Mouse (Mus musculus): ENCODE measurements around the gene Daam2. TPM values are rescaled to one million over a fixed set of nuclear protein-coding genes. Genes with fewer than 3 reads are reported as not detected.

The Daam2 gene
- polyA plus RNA-seq, 1 experiment from 2014 or later: 7.0 TPM

GRCm38 (mm10) chr17:49564489-49564888, 346 bp upstream of the Daam2 start:
- Histone ChIP-seq H3K9me3 (replicated peaks; ENCODE audit: control insufficient read depth, low read length) (no peaks in the 10 kb centered on the region), H3K4me1 (ENCODE audit: control insufficient read depth, insufficient read depth, low read length) (no peaks in the 10 kb centered on the region; the same call in 1 of the 2 replicates), H3K36me3 (replicated peaks; ENCODE audit: control insufficient read depth, insufficient read depth, low read depth, low read length) (no peaks in the 10 kb centered on the region), H3K27ac (replicated peaks; ENCODE audit: low read depth, low read length) (peak overlapping the region; percentile 77; the same call in 1 of the 2 replicates), H3K4me3 (ENCODE audit: low read depth, low read length) (peak overlapping the region; percentile 54), H3K4me2 (ENCODE audit: low read depth, low read length) (peak overlapping the region; percentile 47), H3K27me3 (ENCODE audit: control insufficient read depth, insufficient read depth, low read length) (no peaks in the 10 kb centered on the region), H3K9ac (replicated peaks; ENCODE audit: low read length) (peak overlapping the region; percentile 78)
- WGBS: 33% methylated on average over 3 of the region's 3 CpGs
- ATAC-seq (replicated peaks; ENCODE audit: insufficient number of reproducible peaks, low FRiP score, low TSS enrichment, low read depth) (peak; percentile 19; the same call in 1 of the 2 replicates), DNase-seq (ENCODE audit: low spot score) (no peak)

- Histone ChIP-seq H3K4me3 (ENCODE audit: low read depth, low read length) (peak overlapping the region; percentile 54), H3K27me3 (ENCODE audit: control insufficient read depth, insufficient read depth, low read length) (no peaks in the 10 kb centered on the region), H3K9me3 (replicated peaks; ENCODE audit: control insufficient read depth, low read length) (no peaks in the 10 kb centered on the region), H3K4me1 (ENCODE audit: control insufficient read depth, insufficient read depth, low read length) (no peaks in the 10 kb centered on the region; the same call in 1 of the 2 replicates), H3K9ac (replicated peaks; ENCODE audit: low read length) (peak overlapping the region; percentile 78), H3K27ac (replicated peaks; ENCODE audit: low read depth, low read length) (peak overlapping the region; percentile 77), H3K36me3 (replicated peaks; ENCODE audit: control insufficient read depth, insufficient read depth, low read depth, low read length) (no peaks in the 10 kb centered on the region), H3K4me2 (ENCODE audit: low read depth, low read length) (peak overlapping the region; percentile 47)
- ATAC-seq (replicated peaks; ENCODE audit: insufficient number of reproducible peaks, low FRiP score, low TSS enrichment, low read depth): 0 out of 2 replicates have a peak, but pooled peaks have one; percentile 20
- no peak for DNase-seq (ENCODE audit: low spot score)
- 19% methylated on average over 4 of the region's 4 CpGs for WGBS
Measured at GRCm38 (mm10) chr17:49563416-49563780, 745 bp downstream of the Daam2 start.

DNA sequence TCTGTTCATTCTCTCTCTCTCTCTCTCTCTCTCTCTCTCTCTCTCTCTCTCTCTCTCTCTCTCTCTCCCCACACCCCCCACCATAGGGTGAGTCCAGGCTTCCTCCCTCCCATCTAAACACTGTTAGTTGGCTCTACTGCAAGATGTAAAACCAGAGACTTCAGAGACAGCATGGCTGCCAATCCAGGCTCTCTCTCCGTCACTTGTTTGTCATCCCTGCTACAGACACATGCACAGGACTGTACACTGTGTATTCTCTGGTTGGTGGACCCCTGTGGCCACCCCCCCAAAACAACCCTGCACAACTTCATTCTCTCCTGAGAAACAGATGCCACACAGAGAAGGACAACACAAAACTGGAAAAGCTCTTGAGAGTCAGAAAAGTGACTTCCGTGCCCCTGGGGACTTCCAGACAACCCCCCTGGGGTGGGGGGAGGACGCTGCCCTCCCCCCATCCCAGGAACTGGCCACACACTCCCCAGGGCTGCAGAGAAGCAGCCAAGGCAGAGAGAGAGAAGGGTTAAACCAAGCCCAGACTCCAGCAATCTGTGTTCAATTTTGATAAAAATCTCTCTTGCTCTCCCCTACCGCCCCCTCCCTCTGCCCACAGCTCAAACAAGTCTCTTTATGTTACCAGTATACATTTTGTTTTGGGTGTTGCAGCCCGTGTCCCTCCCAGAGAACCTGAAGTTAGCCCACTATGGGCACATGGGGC, 1.3 kb downstream of the Daam2 start:
- peak overlapping the region; percentile 47 for H3K4me2 ChIP-seq (ENCODE audit: low read depth, low read length)
- peak overlapping the region; percentile 54 for H3K4me3 ChIP-seq (ENCODE audit: low read depth, low read length)
- DNase-seq (ENCODE audit: low spot score) (peak; percentile 74), ATAC-seq (replicated peaks; ENCODE audit: insufficient number of reproducible peaks, low FRiP score, low TSS enrichment, low read depth) (0 out of 2 replicates have a peak, but pooled peaks have one; percentile 15)
- no peaks in the 10 kb centered on the region; the same call in 1 of the 2 replicates for H3K4me1 ChIP-seq (ENCODE audit: control insufficient read depth, insufficient read depth, low read length)
- 16% methylated on average over 5 of the region's 5 CpGs for WGBS
- H3K27me3 ChIP-seq (ENCODE audit: control insufficient read depth, insufficient read depth, low read length): no peaks in the 10 kb centered on the region
- no peaks in the 10 kb centered on the region for H3K9me3 ChIP-seq (replicated peaks; ENCODE audit: control insufficient read depth, low read length)
- peak overlapping the region; percentile 78 for H3K9ac ChIP-seq (replicated peaks; ENCODE audit: low read length)
- no peaks in the 10 kb centered on the region for H3K36me3 ChIP-seq (replicated peaks; ENCODE audit: control insufficient read depth, insufficient read depth, low read depth, low read length)
- peak overlapping the region; percentile 79 for H3K27ac ChIP-seq (replicated peaks; ENCODE audit: low read depth, low read length)

DNA sequence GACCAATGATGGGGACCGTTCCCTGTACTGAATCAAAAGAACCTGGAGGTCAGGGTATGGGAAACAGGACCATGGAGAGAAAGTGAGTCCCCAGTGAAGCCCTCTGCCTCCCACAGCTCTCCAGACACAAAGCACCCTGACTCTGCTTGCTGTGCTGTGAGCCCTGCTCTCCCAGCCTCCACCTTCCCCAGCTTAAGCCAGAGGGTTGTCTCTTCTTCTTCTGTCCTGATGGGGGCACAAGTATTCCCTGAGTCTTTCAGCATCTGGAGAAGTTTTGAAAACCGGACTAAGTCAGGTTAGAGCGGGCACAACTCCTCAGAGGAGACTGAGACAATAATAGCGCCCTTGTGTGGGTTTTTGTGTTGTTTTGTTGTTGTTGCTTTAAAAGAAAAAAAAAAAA, 2.2 kb downstream of the Daam2 start:
- Histone ChIP-seq H3K27me3 (ENCODE audit: control insufficient read depth, insufficient read depth, low read length) (no peaks in the 10 kb centered on the region), H3K9ac (replicated peaks; ENCODE audit: low read length) (no peak overlapping the region), H3K4me2 (ENCODE audit: low read depth, low read length) (peak overlapping the region; percentile 47), H3K4me3 (ENCODE audit: low read depth, low read length) (peak overlapping the region; percentile 54; the same call in 1 of the 2 replicates), H3K4me1 (ENCODE audit: control insufficient read depth, insufficient read depth, low read length) (no peaks in the 10 kb centered on the region; the same call in 1 of the 2 replicates), H3K27ac (replicated peaks; ENCODE audit: low read depth, low read length) (no peak overlapping the region), H3K36me3 (replicated peaks; ENCODE audit: control insufficient read depth, insufficient read depth, low read depth, low read length) (no peaks in the 10 kb centered on the region), H3K9me3 (replicated peaks; ENCODE audit: control insufficient read depth, low read length) (no peaks in the 10 kb centered on the region)
- 46% methylated on average over 4 of the region's 4 CpGs for WGBS
- no peak for ATAC-seq (replicated peaks; ENCODE audit: insufficient number of reproducible peaks, low FRiP score, low TSS enrichment, low read depth)
- DNase-seq (ENCODE audit: low spot score): peak; percentile 58

- H3K4me2 ChIP-seq (ENCODE audit: low read depth, low read length): no peak overlapping the region
- H3K27me3 ChIP-seq (ENCODE audit: control insufficient read depth, insufficient read depth, low read length): no peaks in the 10 kb centered on the region
- H3K4me1 ChIP-seq (ENCODE audit: control insufficient read depth, insufficient read depth, low read length): no peaks in the 10 kb centered on the region; the same call in 1 of the 2 replicates
- no peak overlapping the region for H3K4me3 ChIP-seq (ENCODE audit: low read depth, low read length)
- H3K9me3 ChIP-seq (replicated peaks; ENCODE audit: control insufficient read depth, low read length): no peaks in the 10 kb centered on the region
- no peak overlapping the region for H3K27ac ChIP-seq (replicated peaks; ENCODE audit: low read depth, low read length)
- 47% methylated on average over 5 of the region's 5 CpGs for WGBS
- ATAC-seq (replicated peaks; ENCODE audit: insufficient number of reproducible peaks, low FRiP score, low TSS enrichment, low read depth) (no peak), DNase-seq (ENCODE audit: low spot score) (no peak)
- no peaks in the 10 kb centered on the region for H3K36me3 ChIP-seq (replicated peaks; ENCODE audit: control insufficient read depth, insufficient read depth, low read depth, low read length)
- no peak overlapping the region for H3K9ac ChIP-seq (replicated peaks; ENCODE audit: low read length)
Measured at GRCm38 (mm10) chr17:49559786-49560289, 4.3 kb downstream of the Daam2 start.

GRCm38 (mm10) chr17:49556169-49556568, 8.0 kb downstream of the Daam2 start:
- Histone ChIP-seq H3K36me3 (replicated peaks; ENCODE audit: control insufficient read depth, insufficient read depth, low read depth, low read length) (no peaks in the 10 kb centered on the region), H3K4me1 (ENCODE audit: control insufficient read depth, insufficient read depth, low read length) (no peaks in the 10 kb centered on the region), H3K9me3 (replicated peaks; ENCODE audit: control insufficient read depth, low read length) (no peaks in the 10 kb centered on the region), H3K9ac (replicated peaks; ENCODE audit: low read length) (no peak overlapping the region), H3K27me3 (ENCODE audit: control insufficient read depth, insufficient read depth, low read length) (no peaks in the 10 kb centered on the region), H3K4me3 (ENCODE audit: low read depth, low read length) (no peak overlapping the region), H3K27ac (replicated peaks; ENCODE audit: low read depth, low read length) (no peak overlapping the region), H3K4me2 (ENCODE audit: low read depth, low read length) (no peak overlapping the region)
- DNase-seq (ENCODE audit: low spot score): no peak
- ATAC-seq (replicated peaks; ENCODE audit: insufficient number of reproducible peaks, low FRiP score, low TSS enrichment, low read depth): no peak
- 92% methylated on average over 3 of the region's 3 CpGs for WGBS

DNA sequence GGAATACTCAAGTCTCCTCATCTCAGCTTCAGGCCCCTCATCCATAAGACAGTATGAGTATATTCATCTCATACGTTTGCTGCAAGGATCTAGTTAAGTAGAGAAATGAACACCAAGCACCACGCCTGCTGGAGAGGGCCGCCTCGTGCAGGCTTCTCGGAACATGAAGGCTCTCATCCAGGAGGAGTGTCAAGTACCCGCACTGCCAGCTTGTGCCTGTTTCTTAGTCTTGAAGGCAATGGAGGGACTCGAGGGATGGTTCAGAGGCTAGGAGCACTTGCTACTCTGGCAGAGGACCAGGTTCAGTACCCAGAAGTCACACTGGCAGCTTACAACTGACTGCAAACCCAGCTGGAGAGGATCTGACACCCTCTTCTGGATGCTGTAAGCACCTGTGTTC, 12.2 kb downstream of the Daam2 start:
- ATAC-seq (replicated peaks; ENCODE audit: insufficient number of reproducible peaks, low FRiP score, low TSS enrichment, low read depth) (no peak), DNase-seq (ENCODE audit: low spot score) (no peak)
- no peaks in the 10 kb centered on the region for H3K36me3 ChIP-seq (replicated peaks; ENCODE audit: control insufficient read depth, insufficient read depth, low read depth, low read length)
- no peak overlapping the region for H3K4me2 ChIP-seq (ENCODE audit: low read depth, low read length)
- no peaks in the 10 kb centered on the region for H3K27me3 ChIP-seq (ENCODE audit: control insufficient read depth, insufficient read depth, low read length)
- WGBS: 87% methylated on average over 7 of the region's 7 CpGs
- H3K9ac ChIP-seq (replicated peaks; ENCODE audit: low read length): no peak overlapping the region
- H3K27ac ChIP-seq (replicated peaks; ENCODE audit: low read depth, low read length): no peak overlapping the region
- H3K4me1 ChIP-seq (ENCODE audit: control insufficient read depth, insufficient read depth, low read length): no peaks in the 10 kb centered on the region
- H3K9me3 ChIP-seq (replicated peaks; ENCODE audit: control insufficient read depth, low read length): no peaks in the 10 kb centered on the region
- H3K4me3 ChIP-seq (ENCODE audit: low read depth, low read length): no peak overlapping the region

- H3K4me3 ChIP-seq (ENCODE audit: low read depth, low read length): no peak overlapping the region
- H3K27ac ChIP-seq (replicated peaks; ENCODE audit: low read depth, low read length): no peak overlapping the region
- whole genome bisulfite sequencing: 71% methylated on average over 2 of the region's 2 CpGs
- no peaks in the 10 kb centered on the region for H3K9me3 ChIP-seq (replicated peaks; ENCODE audit: control insufficient read depth, low read length)
- H3K4me1 ChIP-seq (ENCODE audit: control insufficient read depth, insufficient read depth, low read length): no peaks in the 10 kb centered on the region
- no peaks in the 10 kb centered on the region for H3K27me3 ChIP-seq (ENCODE audit: control insufficient read depth, insufficient read depth, low read length)
- ATAC-seq (replicated peaks; ENCODE audit: insufficient number of reproducible peaks, low FRiP score, low TSS enrichment, low read depth) (no peak), DNase-seq (ENCODE audit: low spot score) (no peak)
- H3K9ac ChIP-seq (replicated peaks; ENCODE audit: low read length): no peak overlapping the region
- no peaks in the 10 kb centered on the region for H3K36me3 ChIP-seq (replicated peaks; ENCODE audit: control insufficient read depth, insufficient read depth, low read depth, low read length)
- H3K4me2 ChIP-seq (ENCODE audit: low read depth, low read length): no peak overlapping the region
Measured at GRCm38 (mm10) chr17:49551465-49551864, 12.7 kb downstream of the Daam2 start.

All from embryonic facial prominence, embryonic 11.5 days (tissue).